Mouse (Mus musculus): ENCODE measurements around the gene Dnajc25. TPM values are rescaled to one million over a fixed set of nuclear protein-coding genes. Genes with fewer than 3 reads are reported as not detected.

Dnajc25 gene
- polyA plus RNA-seq (2015; fragmentation: Nextera tagmentation; extraction: Ambion mirVana): 12.5 and 13.8 TPM in 2 replicates

GRCm38 (mm10) chr4:58994762-58995161, at the start of gene Dnajc25:
Gene Dnajc25, plus strand, starts transcription at chr4:58995062.
- no peak within 1 kb of the TSS for H3K4me2 ChIP-seq (ENCODE audit: low read depth, low read length)
- 57% methylated on average over 4 of the region's 4 CpGs for WGBS (ENCODE audit: insufficient replicate concordance)

GRCm38 (mm10) chr4:58948391-58948790, 46.5 kb upstream of the Dnajc25 start:
- Histone ChIP-seq H3K4me1 (ENCODE audit: insufficient read depth) (peaks cover 6% of the 10 kb centered on the region), H3K4me2 (ENCODE audit: low read depth, low read length) (no peak overlapping the region), H3K36me3 (replicated peaks; ENCODE audit: insufficient read depth, low read length) (no peaks in the 10 kb centered on the region), H3K9me3 (ENCODE audit: low read length) (no peaks in the 10 kb centered on the region), H3K9ac (replicated peaks) (no peak overlapping the region), H3K4me3 (ENCODE audit: low read depth, low read length) (no peak overlapping the region), H3K27ac (ENCODE audit: low read depth) (no peak overlapping the region), H3K27me3 (ENCODE audit: insufficient read depth, low read length) (peaks cover 8% of the 10 kb centered on the region; the same call in 1 of the 2 replicates)
- WGBS (ENCODE audit: insufficient replicate concordance): 77% methylated on average over 4 of the region's 4 CpGs
- TF ChIP-seq EP300 (IDR thresholded peaks at IDR 0.05; ENCODE audit: low read depth) (no peak), CTCF (IDR thresholded peaks at IDR 0.05; ENCODE audit: low read depth) (no peak)
- DNase-seq (no peak), ATAC-seq (no peak)

More at GRCm38 (mm10) chr4:58994762-58995161, at the start of gene Dnajc25:
- TF ChIP-seq EP300 (IDR thresholded peaks at IDR 0.05; ENCODE audit: low read depth) (no peak), CTCF (IDR thresholded peaks at IDR 0.05; ENCODE audit: low read depth) (no peak)
- Histone ChIP-seq H3K36me3 (replicated peaks; ENCODE audit: insufficient read depth, low read length) (no peaks in the 10 kb centered on the region), H3K27me3 (ENCODE audit: insufficient read depth, low read length) (no peaks in the 10 kb centered on the region), H3K4me3 (ENCODE audit: low read depth, low read length) (no peak within 1 kb of the TSS), H3K9ac (replicated peaks) (no peak within 1 kb of the TSS), H3K9me3 (ENCODE audit: low read length) (no peaks in the 10 kb centered on the region), H3K4me1 (ENCODE audit: insufficient read depth) (peaks cover 22% of the 10 kb centered on the region), H3K27ac (ENCODE audit: low read depth) (no peak within 1 kb of the TSS)
- ATAC-seq (no peak), DNase-seq (no peak)

GRCm38 (mm10) chr4:58952630-58953029, 42.2 kb upstream of the Dnajc25 start:
- ATAC-seq (no peak), DNase-seq (no peak)
- Histone ChIP-seq H3K27ac (ENCODE audit: low read depth) (no peak overlapping the region), H3K4me2 (ENCODE audit: low read depth, low read length) (no peak overlapping the region), H3K4me3 (ENCODE audit: low read depth, low read length) (no peak overlapping the region), H3K36me3 (replicated peaks; ENCODE audit: insufficient read depth, low read length) (no peaks in the 10 kb centered on the region), H3K9me3 (ENCODE audit: low read length) (no peaks in the 10 kb centered on the region), H3K4me1 (ENCODE audit: insufficient read depth) (no peaks in the 10 kb centered on the region), H3K9ac (replicated peaks) (no peak overlapping the region), H3K27me3 (ENCODE audit: insufficient read depth, low read length) (no peaks in the 10 kb centered on the region)
- 85% methylated on average over 11 of the region's 11 CpGs for WGBS (ENCODE audit: insufficient replicate concordance)
- TF ChIP-seq EP300 (IDR thresholded peaks at IDR 0.05; ENCODE audit: low read depth) (no peak), CTCF (IDR thresholded peaks at IDR 0.05; ENCODE audit: low read depth) (no peak)

DNA sequence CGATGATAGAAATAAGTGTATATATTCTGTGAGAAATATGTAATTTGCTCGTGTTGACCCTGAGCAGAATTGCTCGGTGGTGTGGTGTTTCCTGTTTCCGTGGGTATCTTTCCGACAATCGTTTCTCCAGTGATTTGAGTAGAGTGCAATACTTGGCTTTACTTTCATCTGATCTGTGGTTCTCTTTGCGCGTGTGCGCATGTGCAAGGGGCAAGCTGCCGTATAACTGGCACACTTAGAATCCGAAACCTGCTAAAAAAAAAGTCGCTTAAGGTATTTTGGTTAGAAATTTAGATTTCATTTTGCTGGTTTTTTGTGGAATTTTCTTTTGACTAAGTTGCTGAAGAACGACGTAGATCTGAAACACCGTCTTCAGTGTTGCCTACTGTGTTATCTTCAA, 33.1 kb upstream of the Dnajc25 start:
- DNase-seq: no peak
- H3K27me3 ChIP-seq (ENCODE audit: insufficient read depth, low read length): no peaks in the 10 kb centered on the region
- 85% methylated on average over 15 of the region's 15 CpGs for WGBS (ENCODE audit: insufficient replicate concordance)
- no peaks in the 10 kb centered on the region for H3K36me3 ChIP-seq (replicated peaks; ENCODE audit: insufficient read depth, low read length)
- no peak for TF ChIP-seq EP300 (IDR thresholded peaks at IDR 0.05; ENCODE audit: low read depth)
- no peak for TF ChIP-seq CTCF (IDR thresholded peaks at IDR 0.05; ENCODE audit: low read depth)
- no peaks in the 10 kb centered on the region for H3K4me1 ChIP-seq (ENCODE audit: insufficient read depth)
- H3K27ac ChIP-seq (ENCODE audit: low read depth): no peak overlapping the region
- no peaks in the 10 kb centered on the region for H3K9me3 ChIP-seq (ENCODE audit: low read length)
- ATAC-seq: no peak
- no peak overlapping the region for H3K4me2 ChIP-seq (ENCODE audit: low read depth, low read length)
- no peak overlapping the region for H3K4me3 ChIP-seq (ENCODE audit: low read depth, low read length)
- no peak overlapping the region for H3K9ac ChIP-seq (replicated peaks)

- WGBS (ENCODE audit: insufficient replicate concordance): 81% methylated on average over 4 of the region's 4 CpGs
- DNase-seq: no peak
- no peak overlapping the region for H3K9ac ChIP-seq (replicated peaks)
Measured at GRCm38 (mm10) chr4:58963271-58963670, 31.6 kb upstream of the Dnajc25 start.

GRCm38 (mm10) chr4:58965136-58965535, 29.7 kb upstream of the Dnajc25 start:
- 81% methylated on average over 1 of the region's 1 CpGs for WGBS (ENCODE audit: insufficient replicate concordance)
- DNase-seq (no peak), ATAC-seq (no peak)
- TF ChIP-seq CTCF (IDR thresholded peaks at IDR 0.05; ENCODE audit: low read depth) (no peak), EP300 (IDR thresholded peaks at IDR 0.05; ENCODE audit: low read depth) (no peak)
- Histone ChIP-seq H3K4me2 (ENCODE audit: low read depth, low read length) (no peak overlapping the region), H3K4me1 (ENCODE audit: insufficient read depth) (no peaks in the 10 kb centered on the region; the same call in 1 of the 2 replicates), H3K27me3 (ENCODE audit: insufficient read depth, low read length) (no peaks in the 10 kb centered on the region), H3K27ac (ENCODE audit: low read depth) (no peak overlapping the region), H3K36me3 (replicated peaks; ENCODE audit: insufficient read depth, low read length) (no peaks in the 10 kb centered on the region), H3K9me3 (ENCODE audit: low read length) (no peaks in the 10 kb centered on the region), H3K4me3 (ENCODE audit: low read depth, low read length) (no peak overlapping the region), H3K9ac (replicated peaks) (no peak overlapping the region)

More at GRCm38 (mm10) chr4:58963271-58963670, 31.6 kb upstream of the Dnajc25 start:
- no peak overlapping the region for H3K4me2 ChIP-seq (ENCODE audit: low read depth, low read length)
- H3K4me1 ChIP-seq (ENCODE audit: insufficient read depth): no peaks in the 10 kb centered on the region
- H3K27ac ChIP-seq (ENCODE audit: low read depth): no peak overlapping the region
- no peaks in the 10 kb centered on the region for H3K27me3 ChIP-seq (ENCODE audit: insufficient read depth, low read length)
- H3K9me3 ChIP-seq (ENCODE audit: low read length): no peaks in the 10 kb centered on the region
- H3K4me3 ChIP-seq (ENCODE audit: low read depth, low read length): no peak overlapping the region
- no peaks in the 10 kb centered on the region for H3K36me3 ChIP-seq (replicated peaks; ENCODE audit: insufficient read depth, low read length)
- TF ChIP-seq EP300 (IDR thresholded peaks at IDR 0.05; ENCODE audit: low read depth): no peak
- no peak for ATAC-seq

DNA sequence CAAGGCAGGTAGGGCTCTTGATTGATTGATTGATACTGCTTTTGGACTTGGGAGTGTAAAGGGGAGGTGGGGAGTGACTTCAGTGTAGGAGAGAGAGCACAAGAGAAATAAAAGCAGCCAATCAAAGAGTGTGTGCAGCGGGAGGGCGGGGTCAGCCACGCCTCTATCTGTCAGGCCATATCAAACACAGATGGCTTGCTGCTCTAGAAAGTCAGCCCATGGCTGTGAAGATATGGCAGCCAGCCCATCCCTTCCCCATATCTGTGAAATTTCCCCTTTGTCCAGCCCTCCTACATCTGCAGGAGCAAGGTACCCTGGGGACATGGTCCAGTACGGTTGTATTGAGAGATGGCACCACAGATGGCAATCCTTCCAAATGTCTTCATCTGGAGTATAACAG, 24.2 kb upstream of the Dnajc25 start:
- peaks cover 7% of the 10 kb centered on the region for H3K4me1 ChIP-seq (ENCODE audit: insufficient read depth)
- no peaks in the 10 kb centered on the region for H3K9me3 ChIP-seq (ENCODE audit: low read length)
- H3K4me3 ChIP-seq (ENCODE audit: low read depth, low read length): no peak overlapping the region
- no peak overlapping the region for H3K9ac ChIP-seq (replicated peaks)
- peak; percentile 60 for DNase-seq
- H3K4me2 ChIP-seq (ENCODE audit: low read depth, low read length): peak overlapping the region; percentile 40; the same call in 1 of the 2 replicates
- peak; percentile 85 for ATAC-seq
- WGBS (ENCODE audit: insufficient replicate concordance): 59% methylated on average over 4 of the region's 4 CpGs
- peaks cover 13% of the 10 kb centered on the region for H3K36me3 ChIP-seq (replicated peaks; ENCODE audit: insufficient read depth, low read length)
- no peaks in the 10 kb centered on the region for H3K27me3 ChIP-seq (ENCODE audit: insufficient read depth, low read length)
- no peak overlapping the region for H3K27ac ChIP-seq (ENCODE audit: low read depth)
- TF ChIP-seq EP300 (IDR thresholded peaks at IDR 0.05; ENCODE audit: low read depth) (peak; percentile 78), CTCF (IDR thresholded peaks at IDR 0.05; ENCODE audit: low read depth) (no peak)
